Mouse (Mus musculus) monocyte, adult 5-6 weeks (primary cell): Measurements from ENCODE around the gene Dbh. TPM values are rescaled to one million over a fixed set of nuclear protein-coding genes. Genes with fewer than 3 reads are reported as not detected.

Experiments used
- ATAC-seq: fragments of 153-309, 156-312 bp; replicated peaks from 2 replicates; pipeline ENCODE4 v1.8.0; 2017; ENCODE audit warnings: mild to moderate bottlenecking; ENCODE audit not compliant: low TSS enrichment, insufficient number of reproducible peaks, severe bottlenecking, poor library complexity, low FRiP score
- total RNA-seq: library from RNA; stranded (forward); fragments of 200-1000, 200-491, 200-594 nt; gene quantifications from 3 replicates; pipeline ENCODE4 v1.2.3, GENCODE M21; 2017

Dbh gene
- total RNA-seq, 1 experiment from 2014 or later, result not detected

- no peak for ATAC-seq
Observed at GRCm38 (mm10) chr2:27210255-27210654, 45.2 kb downstream of the Dbh start.

- ATAC-seq, result no peak
Observed at GRCm38 (mm10) chr2:27210676-27211210, 45.7 kb downstream of the Dbh start.

GRCm38 (mm10) chr2:27211966-27212893 is 47.2 kb downstream of the Dbh start:
- ATAC-seq, result no peak

- ATAC-seq, result no peak
Observed at GRCm38 (mm10) chr2:27215537-27215936, 50.5 kb downstream of the Dbh start.

- ATAC-seq, result no peak
Observed at GRCm38 (mm10) chr2:27218121-27218544, 53.1 kb downstream of the Dbh start.

- ATAC-seq, result no peak
Observed at GRCm38 (mm10) chr2:27218569-27218968, 53.5 kb downstream of the Dbh start.

- ATAC-seq, result no peak
Observed at GRCm38 (mm10) chr2:27223012-27223421, 58.0 kb downstream of the Dbh start.

- no peak for ATAC-seq
Observed at GRCm38 (mm10) chr2:27226572-27226971, 61.5 kb downstream of the Dbh start.

- ATAC-seq, result no peak
Observed at GRCm38 (mm10) chr2:27228809-27229480, 63.9 kb downstream of the Dbh start.

- no peak for ATAC-seq
Observed at GRCm38 (mm10) chr2:27229481-27230105, 64.6 kb downstream of the Dbh start.

GRCm38 (mm10) chr2:27232376-27232775 is 67.3 kb downstream of the Dbh start:
- peak; percentile 29; the same call in 1 of the 2 replicates for ATAC-seq

Other genes with a start within 250 kb of the Dbh start
- 42.5 to 69.7 TPM (median 48.7 TPM) in 3 replicates for gene Surf2, start 248.9 kb upstream of the Dbh start, total RNA-seq
- 60.1 to 86.2 TPM (median 60.4 TPM) in 3 replicates for gene Surf1, start 248.7 kb upstream of the Dbh start, total RNA-seq
- 69.0 to 90.1 TPM (median 80.5 TPM) in 3 replicates for gene Surf4, start 231.3 kb upstream of the Dbh start, total RNA-seq
- gene Stkld1, start 231.2 kb upstream of the Dbh start, total RNA-seq, result not detected in 3 replicates
- gene Rexo4, start 200.8 kb upstream of the Dbh start, total RNA-seq, result 49.0 to 99.1 TPM (median 49.2 TPM) in 3 replicates
- 0.57 TPM in 1 of 3 replicates, not detected in the others for gene Adamts13, start 191.8 kb upstream of the Dbh start, total RNA-seq
- gene Cacfd1, start 155.3 kb upstream of the Dbh start, total RNA-seq, result 9.2 to 22.9 TPM (median 11.8 TPM) in 3 replicates
- gene Slc2a6, start 137.2 kb upstream of the Dbh start, total RNA-seq, result 41.1 to 70.7 TPM (median 48.4 TPM) in 3 replicates
- not detected in 3 replicates for gene Mymk, start 93.1 kb upstream of the Dbh start, total RNA-seq
- gene Adamtsl2, start 85.9 kb upstream of the Dbh start, total RNA-seq, result not detected in 3 replicates
- not detected in 3 replicates for gene Fam163b, start 22.7 kb upstream of the Dbh start, total RNA-seq
- not detected in 3 replicates for gene Sardh, start 83.1 kb downstream of the Dbh start, total RNA-seq